In the genomic region with DNA sequence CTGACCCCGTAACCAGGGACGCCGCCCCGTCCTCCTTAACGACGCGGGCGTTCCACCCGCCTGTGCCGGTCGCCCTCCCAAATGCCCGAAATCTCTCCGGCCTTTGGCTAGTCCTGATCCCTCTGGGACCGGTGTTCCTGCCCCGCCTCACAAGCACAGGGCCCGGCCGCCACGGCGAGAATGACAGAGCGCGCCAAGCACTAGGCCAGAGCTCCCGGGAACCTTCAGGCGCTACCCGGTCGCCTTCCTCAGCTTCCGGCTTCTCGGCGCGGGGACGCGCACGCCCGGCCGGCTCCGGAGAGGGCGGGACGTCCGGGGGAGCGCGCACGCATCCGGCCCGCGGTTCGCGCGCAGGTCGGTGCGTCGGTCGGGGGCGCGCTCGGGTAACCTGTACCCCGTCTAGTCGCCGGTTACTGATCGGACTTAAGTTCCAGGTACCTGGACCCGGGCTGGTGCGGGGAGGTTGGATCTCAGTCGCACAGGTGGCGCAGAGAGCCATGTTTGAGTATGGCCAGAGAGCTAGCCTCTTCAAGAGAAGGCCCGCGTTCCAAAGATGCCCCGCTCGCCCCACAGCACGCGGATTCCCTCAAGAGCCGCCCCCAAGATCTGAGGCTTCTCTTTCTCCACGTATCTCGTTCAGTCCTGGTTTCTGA, we compare ENCODE assay signal across 8 mouse cellular contexts. TPM values are rescaled to one million over a fixed set of nuclear protein-coding genes. Genes with fewer than 3 reads are reported as not detected.
A peak's percentile ranks its signal among the peaks of the same experiment; 100 is the strongest.
DNase-seq lines count a peak whose midpoint lies in the region; ATAC-seq and TF ChIP-seq lines count a peak whose summit lies in the region.

A gene (plus strand): TSS at position 41 of the 653 bp plus-strand sequence.

- TF ChIP-seq CTCF in cortical plate, adult 2 months (IDR thresholded peaks at IDR 0.05; ENCODE audit: extremely low read depth, insufficient read depth, low read length) = no peak

- peak within 1 kb of the TSS; percentile 97 for H3K27ac ChIP-seq in cortical plate, adult 2 months (ENCODE audit: insufficient read depth, low read length)

- ATAC-seq in activated CD4-positive, CD25-positive, alpha-beta regulatory T cell, adult 4 months = peak; percentile 62
- ATAC-seq in megakaryocyte progenitor cell, adult 5-6 weeks (replicated peaks; ENCODE audit: poor library complexity) = peak; percentile 76

- peak; percentile 92 for DNase-seq in gastrocnemius, postnatal 10 days
- DNase-seq in induced T-regulatory cell, adult 2 months (ENCODE audit: low read depth) = peak; percentile 95
- DNase-seq in left cerebral cortex, adult 9 months (ENCODE audit: low spot score in 2 of 2) = peak; percentile 69 to 89
- DNase-seq in right cerebral cortex, postnatal 14 days = peak; percentile 92
- DNase-seq in urinary bladder, postnatal 36 days (ENCODE audit: low spot score in 2 of 2) = peak; percentile 86 to 90

- H3K4me3 ChIP-seq in cortical plate, adult 2 months (ENCODE audit: insufficient read depth, low read length) = peak within 1 kb of the TSS; percentile 88

- TF ChIP-seq POLR2A in cortical plate, adult 2 months (IDR thresholded peaks at IDR 0.05; ENCODE audit: extremely low read depth, insufficient read depth, low read length) = peak; percentile 49; the same call in 1 of the 2 replicates

- H3K4me1 ChIP-seq in cortical plate, adult 2 months (ENCODE audit: control insufficient read depth, insufficient read depth, low read length) = peaks cover 3% of the 10 kb centered on the region

RNA-seq across cellular contexts. Expression of the gene that starts here (rescaled TPM):
- polyA plus RNA-seq in activated CD4-positive, CD25-positive, alpha-beta regulatory T cell, adult 4 months (2017; shearing (Covaris generic)) = 10 to 100 TPM; 92.9 to 93.6 TPM
- polyA plus RNA-seq in cortical plate, adult 2 months (2012; rRNA removed) = 49.1 and 52.8 TPM in 2 replicates
- total RNA-seq in gastrocnemius, postnatal 10 days (2021) = 10 to 100 TPM; 45.3 to 45.8 TPM
- total RNA-seq in megakaryocyte progenitor cell, adult 5-6 weeks (2015) = 101 and 117 TPM in 2 replicates
- 37.7 and 44.2 TPM in 2 replicates for total RNA-seq in megakaryocyte progenitor cell, adult 5-6 weeks (2017)

Comparison
In these comparisons a context has a peak if more than half of its experiments do, and no peak if none do; other contexts are left out.
1. Peak in every context shown above with its lines: DNase-seq, ATAC-seq, H3K4me3 ChIP-seq and H3K27ac ChIP-seq.